Mouse (Mus musculus) adrenal gland, adult 2 months (tissue): Measurements from ENCODE around the gene Wdr62. TPM values are rescaled to one million over a fixed set of nuclear protein-coding genes. Genes with fewer than 3 reads are reported as not detected.
A peak's percentile ranks its signal among the peaks of the same experiment; 100 is the strongest.
"Not testable (repeated sequence)": the region's sequence is repeated elsewhere in the genome, so short reads cannot be mapped to it uniquely, and the experiment has no call there.

Experiments
- DNase-seq: peaks from one replicate; pipeline ENCODE4 v3.0.0; 2021
- polyA plus RNA-seq: library from polyadenylated mRNA; depleted of rRNA; stranded (reverse); fragments of >200 nt; gene quantifications from 2 replicates; pipeline ENCODE4 v1.2.3, GENCODE M21; 2012
- total RNA-seq, 2 experiments: library from RNA; stranded (reverse); gene quantifications; 2 replicates each; pipeline ENCODE4 v1.2.3; 2021

The Wdr62 gene
- total and polyA plus RNA-seq, 3 experiments = 4.8 to 17.6 (median 6.1) TPM

DNA sequence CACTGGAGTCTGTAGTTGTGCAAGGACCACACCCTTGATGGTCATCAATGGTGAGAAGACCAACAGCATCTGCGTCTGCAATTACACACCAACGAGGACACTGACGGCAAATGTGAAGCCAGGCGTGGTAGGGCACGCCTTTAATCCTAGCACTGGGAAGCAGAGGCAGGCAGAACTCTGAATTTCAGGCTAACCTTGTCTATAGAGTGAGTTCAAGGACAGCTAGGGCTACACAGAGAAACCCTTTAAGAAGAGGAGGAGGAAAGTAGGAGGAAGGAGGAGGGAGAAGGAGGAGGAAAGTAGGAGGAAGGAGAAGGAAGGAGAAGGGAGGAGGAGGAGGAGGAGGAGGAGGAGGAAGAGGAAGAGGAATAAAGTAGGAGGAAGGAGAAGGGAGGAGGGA lies 14.7 kb downstream of the Wdr62 start:
- DNase-seq = no peak

GRCm38 (mm10) chr7:30265041-30265440 lies 15.2 kb downstream of the Wdr62 start:
- DNase-seq = peak; percentile 15

DNA sequence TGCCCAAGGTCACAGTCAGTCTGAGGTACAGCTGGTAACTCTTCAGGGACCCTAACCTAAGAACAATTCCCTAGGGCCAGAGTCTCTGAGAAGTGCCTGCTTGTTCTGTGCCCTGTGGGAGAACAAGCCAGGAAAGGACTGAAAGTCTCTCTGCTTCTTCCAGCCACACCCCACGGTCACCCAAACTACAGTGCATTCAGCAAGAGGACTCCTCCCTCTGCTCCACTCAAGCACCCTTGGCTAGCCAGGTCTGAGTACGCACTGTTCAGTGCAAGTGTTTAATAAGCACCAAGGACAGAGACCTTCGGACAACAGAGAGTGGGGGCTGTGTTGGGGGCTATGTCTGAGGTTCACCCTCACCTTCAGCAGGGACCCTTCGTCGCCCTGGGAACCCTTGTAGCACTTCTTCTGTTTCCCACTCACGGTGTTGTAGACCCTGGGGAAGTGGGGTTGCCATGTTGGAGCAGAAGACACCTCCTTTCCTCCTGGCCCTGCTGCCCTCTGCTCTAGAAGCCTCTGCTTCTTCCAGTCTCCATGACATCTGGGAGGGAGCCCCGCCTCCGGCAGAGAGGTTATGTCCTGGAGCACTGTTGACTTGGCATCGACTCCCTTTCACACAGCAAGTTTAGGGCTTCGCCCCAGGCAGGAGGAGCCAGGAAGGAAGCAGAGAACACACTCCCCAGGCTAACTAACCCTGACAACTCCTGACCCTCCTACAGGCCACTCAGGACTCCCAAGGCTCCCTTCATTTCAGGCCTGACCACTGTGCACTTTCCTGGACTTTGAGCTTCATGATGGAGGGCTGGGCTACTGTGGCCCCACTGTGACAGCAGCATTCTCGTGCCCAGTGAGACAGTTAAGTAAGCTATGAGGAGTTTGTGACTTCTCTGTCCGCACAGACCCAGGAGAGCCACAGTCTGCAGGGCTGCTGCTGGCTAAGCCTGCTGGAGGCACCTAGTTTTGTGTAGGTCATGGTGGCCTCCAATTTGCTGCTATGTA lies 28.0 kb downstream of the Wdr62 start:
- DNase-seq = peak; percentile 51

- DNase-seq = not testable (repeated sequence)
Measured at GRCm38 (mm10) chr7:30237374-30237773, 42.8 kb downstream of the Wdr62 start.

DNA sequence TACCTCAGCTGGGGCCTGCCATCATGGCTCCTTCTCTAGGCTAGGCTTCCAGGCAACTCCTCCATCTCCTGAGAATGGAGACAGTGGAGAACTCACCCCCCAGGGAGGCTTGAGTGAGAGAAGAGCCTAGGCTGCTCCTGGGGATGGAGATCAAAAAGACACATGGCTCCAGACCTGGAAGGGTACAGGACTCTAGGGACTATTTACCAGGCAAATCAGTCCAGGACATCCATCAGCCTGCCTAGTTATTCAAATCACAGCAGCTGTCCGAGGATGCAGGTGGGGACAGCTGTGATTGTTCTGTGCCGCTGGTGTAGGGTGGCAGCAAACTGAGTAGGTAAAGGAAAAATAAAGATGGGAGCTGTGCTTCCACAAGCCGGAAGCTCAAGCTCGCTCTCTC lies 44.6 kb downstream of the Wdr62 start, which contains the start of gene Ovol3:
Ovol3 (minus strand) TSS at position 101 of the 400 bp plus-strand sequence.
- DNase-seq = no peak

DNA sequence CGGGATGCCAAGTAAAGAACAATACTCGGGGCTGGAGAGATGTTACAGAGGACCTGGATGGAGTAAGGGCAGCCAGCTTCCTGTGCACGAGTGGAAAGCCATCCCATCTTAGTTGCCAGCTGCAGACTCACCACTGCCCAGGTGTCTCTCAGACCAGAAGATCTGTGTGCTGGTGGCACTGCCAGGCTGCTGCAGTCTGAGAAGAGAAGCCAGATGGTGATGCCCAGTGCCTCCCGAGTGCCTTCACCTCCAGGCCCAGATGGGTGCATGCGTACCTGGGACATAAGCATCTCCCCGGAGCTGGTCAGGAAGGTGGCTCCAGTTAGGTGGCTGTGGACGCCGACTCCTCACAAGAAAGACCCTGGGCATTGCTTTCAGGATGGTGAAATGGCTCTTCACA lies 45.1 kb downstream of the Wdr62 start:
- no peak for DNase-seq

- peak; percentile 36 for DNase-seq
Measured at GRCm38 (mm10) chr7:30234276-30234858, 45.9 kb downstream of the Wdr62 start.

- no peak for DNase-seq
Measured at GRCm38 (mm10) chr7:30233387-30233786, 46.8 kb downstream of the Wdr62 start.

DNA sequence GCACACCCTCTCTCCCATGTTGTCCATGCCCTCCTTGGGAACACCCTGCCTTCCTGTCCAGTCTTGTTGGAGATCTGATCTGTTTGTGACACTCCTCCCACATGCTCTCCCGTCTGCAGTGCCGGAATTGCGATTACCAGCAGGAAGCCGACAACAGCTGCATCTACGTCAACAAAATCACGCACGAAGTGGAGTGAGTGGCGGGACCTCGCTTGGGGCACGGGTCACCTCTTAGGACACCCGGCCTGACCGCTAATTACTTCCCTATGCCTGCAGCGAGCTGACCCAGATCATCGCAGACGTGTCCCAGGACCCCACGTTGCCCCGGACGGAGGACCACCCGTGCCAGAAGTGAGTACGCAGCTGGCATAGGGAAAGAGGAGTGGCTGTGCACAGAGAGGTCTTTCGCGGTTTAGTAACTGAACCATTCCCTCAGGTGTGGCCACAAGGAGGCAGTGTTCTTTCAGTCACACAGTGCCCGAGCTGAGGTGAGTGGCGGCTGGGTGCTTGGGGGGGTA lies 47.5 kb downstream of the Wdr62 start:
- peak; percentile 52 for DNase-seq

DNA sequence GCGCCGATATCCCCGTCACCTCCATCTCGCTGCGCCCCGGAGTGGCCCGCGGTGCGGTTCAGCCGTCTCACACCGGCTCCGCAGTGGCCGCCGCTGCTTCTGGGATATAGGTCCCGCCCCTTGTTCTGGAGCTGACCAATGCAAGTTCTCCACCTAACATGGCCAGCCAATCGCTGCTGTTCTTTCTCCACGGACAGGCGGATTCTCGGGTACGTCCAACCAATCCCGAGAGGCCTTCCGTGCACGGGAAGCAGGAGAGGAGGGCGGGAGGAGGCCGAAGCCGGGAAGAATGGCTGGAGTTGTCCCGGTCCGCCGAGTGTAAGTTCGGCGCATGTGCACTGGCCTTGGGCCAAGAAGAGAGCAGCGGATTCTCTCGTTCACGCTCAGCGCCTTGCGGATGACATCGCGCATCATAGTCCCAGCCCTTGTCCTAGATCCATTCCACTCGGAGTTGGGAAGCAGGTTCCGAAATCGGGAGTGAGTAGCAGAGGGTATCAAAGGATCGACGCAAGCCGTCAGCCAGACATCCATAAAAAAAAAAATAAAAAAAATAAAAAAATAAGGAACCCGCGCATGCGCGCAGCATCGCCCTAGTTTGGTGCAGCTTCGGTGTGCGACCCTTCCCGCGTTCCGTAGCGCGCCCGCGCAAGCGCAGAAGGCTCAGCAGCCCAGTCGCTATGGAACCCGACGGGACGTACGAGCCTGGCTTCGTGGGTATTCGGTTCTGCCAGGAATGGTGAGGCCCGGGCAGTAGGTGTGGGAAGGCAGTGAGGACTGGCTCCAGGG lies 48.4 kb downstream of the Wdr62 start, which contains the start of the genes Polr2i and Tbcb:
Polr2i (plus strand) TSS at position 280 of the 786 bp plus-strand sequence.
Tbcb (minus strand) TSS at position 604 of the 786 bp plus-strand sequence.
- peak; percentile 98 for DNase-seq

DNA sequence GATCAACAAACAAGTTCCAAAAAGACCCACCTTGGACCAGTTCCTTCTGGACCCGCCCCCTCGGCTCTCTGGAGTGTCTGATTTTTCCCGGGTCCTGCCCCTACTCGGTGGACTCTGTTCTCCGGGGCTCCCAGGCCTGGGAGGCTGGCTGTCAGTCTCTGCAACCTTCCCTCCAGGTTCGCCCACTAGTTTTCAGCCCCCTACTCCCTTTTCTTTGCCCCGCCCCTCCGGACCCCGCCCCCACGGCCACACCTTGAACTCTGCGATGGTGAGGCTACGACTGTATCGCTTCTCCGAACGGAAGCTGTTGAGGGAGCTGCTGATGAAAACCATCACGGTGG lies 48.9 kb downstream of the Wdr62 start:
- no peak for DNase-seq

DNA sequence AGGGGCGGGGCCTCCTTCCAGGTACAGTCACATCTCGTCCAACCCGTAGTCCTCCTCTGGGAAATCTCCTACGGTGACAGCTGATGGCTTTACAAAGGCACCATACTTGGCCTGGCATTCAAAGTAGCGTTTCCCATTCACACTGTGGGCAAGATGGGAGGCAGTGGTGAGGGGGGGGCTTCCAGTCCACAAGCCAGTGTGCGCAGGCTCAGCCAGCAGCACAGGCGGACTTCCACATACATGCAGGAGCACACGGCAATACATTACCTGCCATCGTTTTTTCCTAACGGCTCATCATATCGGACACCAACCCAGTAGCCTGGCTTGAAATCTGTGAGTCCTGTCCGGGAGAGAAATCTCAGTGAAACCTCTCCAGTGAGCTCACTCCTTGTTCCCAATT lies 56.0 kb downstream of the Wdr62 start:
- DNase-seq = no peak

- DNase-seq = no peak
Measured at GRCm38 (mm10) chr7:30222205-30222604, 58.0 kb downstream of the Wdr62 start.

DNA sequence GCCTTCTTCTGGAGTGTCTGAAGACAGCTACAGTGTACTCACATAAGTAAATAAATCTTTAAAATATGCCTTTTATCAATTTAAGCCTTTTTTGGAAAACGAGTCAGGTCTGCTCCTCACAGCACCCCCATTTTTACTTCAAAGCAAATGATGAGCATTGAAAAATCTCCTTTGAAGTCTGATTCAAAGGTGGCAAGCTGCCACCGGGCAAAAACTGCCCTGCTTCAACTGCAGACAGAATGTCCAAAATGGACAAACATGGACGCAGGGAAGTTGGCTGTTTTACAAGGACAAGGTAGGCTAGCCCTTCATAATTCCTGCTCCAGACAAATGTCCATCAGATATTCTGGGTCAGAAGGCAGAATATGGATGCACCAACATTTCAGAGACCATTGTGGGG lies 58.8 kb downstream of the Wdr62 start:
- DNase-seq = peak; percentile 52

DNA sequence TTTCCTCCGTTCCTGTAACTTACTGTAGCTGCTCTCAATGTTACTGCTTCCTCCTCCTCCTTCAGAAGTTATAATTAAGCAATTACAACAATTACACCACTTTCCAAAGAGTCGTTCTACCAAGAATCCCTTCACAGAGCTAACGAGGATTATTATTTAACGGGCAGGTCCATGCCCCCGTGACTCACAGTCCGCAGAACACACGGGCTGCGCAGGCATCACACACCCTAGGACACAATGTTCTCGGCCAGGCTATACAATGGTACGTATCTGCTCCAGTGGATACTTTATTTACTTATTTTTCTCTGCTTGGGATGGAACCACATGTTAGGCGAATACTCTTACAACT lies 60.2 kb downstream of the Wdr62 start:
- no peak for DNase-seq

DNA sequence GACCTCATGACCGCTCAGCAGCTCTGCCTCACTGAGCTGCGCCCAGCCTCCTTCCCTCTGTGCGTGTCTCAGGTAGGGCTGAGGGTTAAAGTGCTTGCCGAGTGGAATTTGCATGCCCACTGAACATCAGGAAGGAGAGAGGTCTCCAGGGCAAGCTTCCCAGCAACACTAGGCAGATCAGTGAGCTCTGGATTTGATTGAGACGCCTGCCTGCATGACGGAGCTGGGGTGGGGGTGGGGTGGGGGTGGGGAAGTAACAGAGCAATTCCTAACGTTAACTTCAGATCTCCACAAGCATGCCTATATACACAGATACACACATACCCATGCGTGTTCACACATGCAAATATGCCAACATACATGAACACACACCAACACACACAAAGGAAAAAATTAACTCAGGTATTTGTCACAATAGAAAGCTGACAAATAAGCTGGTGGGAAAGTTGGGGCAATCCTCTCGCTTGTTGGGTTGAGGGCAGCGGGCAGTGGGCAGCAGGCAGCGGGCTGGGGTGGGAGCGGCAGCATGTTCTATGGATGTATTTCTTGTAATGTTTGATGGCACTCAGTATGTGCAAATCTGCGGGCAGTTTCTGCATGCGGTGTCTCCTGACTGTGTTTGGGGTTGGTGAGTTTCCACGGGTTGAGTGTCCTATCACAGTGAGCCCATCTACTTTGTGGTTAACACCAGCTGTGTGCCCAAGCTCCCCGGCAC lies 60.8 kb downstream of the Wdr62 start:
- peak; percentile 65 for DNase-seq

DNA sequence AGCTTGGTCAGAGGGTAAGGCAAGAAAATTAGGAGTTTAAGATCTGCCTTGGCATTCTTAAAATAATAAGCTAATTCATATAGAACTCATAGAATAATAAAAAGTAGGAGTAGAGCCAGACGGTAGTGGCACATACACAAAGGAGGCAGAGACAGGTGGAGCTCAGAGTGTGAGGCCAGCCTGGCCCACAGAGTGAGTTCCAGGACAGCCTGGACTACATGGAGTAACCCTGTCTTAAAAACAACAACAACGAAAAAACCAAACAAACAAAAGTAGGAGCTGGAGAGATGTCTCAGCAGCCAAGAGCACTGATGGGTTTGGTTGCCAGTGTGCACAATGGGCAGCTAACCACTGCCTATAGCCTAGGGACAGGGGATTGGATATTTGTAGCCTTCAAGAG lies 62.9 kb downstream of the Wdr62 start:
- no peak for DNase-seq

DNA sequence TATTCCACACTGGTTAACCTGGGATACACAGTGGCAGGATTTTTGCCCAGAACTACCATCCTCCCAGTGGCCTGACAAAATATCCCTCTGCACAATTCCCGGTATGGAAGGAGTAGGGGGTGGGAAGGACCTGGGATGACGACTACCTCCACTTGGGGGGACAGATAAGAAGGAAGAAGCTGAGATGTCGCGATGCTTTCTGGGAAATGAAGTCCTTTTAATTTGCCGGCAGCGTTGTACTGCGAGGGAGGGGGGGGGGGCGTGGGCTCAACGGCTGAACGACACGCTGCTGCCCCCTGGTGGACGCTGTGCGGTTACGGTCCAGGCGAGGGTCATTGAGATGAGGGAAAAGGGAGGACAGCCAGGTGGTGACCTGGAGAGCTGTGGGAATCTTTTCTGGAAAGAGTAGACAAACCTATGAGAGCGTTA lies 63.5 kb downstream of the Wdr62 start:
- peak; percentile 71 for DNase-seq

DNA sequence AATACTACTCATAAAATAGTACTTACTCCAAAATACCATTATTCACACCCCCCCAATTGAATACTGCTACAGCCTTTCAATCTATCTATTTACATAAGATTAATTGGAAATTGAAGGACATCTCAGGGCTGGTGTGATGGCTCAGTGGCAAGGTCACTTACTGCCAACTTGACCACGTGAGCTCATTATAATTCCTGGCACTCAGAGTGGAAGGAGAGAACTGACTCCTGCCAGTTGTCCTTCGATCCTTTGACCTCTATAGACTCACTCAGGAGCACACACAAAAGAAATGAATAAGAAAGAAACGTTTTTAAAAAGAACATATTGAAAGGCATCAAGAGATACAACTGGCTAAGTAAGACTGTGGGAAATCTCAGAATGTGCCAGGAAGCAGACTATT lies 64.3 kb downstream of the Wdr62 start:
- DNase-seq = no peak

DNA sequence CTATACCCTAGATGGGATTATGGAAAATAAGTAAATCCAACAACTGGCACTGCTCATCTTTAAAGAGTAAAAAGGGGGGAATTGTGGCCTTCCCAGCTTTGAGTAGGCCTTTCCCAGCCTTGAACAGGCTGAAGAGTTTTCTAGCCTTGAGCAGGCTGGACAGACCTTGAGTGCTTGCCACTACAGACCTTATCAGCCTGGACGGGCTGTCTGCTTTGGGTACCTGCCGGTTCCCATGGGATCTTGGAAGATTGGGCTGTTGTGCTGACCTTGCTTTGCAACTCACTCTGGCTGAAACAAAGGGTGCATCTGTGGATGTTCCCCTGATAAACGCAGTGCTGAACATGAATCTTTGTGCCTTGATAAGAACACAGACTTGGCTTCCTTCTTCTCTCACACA lies 66.3 kb downstream of the Wdr62 start:
- peak; percentile 69 for DNase-seq

- no peak for DNase-seq
Measured at GRCm38 (mm10) chr7:30211025-30211424, 69.2 kb downstream of the Wdr62 start.

DNA sequence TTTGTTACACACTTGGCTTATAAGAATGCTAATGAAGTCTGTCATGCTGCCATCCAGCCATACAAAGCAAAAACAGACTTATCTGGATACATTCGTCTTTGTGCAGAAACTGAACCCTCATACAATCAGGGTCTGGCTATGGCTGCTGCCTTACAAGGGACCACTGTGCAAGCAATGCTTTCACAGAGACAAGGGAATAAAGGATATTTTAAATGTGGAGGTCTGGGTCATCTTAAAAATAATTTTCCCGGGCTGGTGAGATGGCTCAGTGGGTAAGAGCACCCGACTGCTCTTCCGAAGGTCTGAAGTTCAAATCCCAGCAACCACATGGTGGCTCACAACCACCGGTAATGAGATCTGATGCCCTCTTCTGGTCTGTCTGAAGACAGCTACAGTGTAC lies 73.9 kb downstream of the Wdr62 start:
- not testable (repeated sequence) for DNase-seq
